Mouse (Mus musculus) forebrain, embryonic 14.5 days (tissue): ENCODE data around the gene Rpl41. TPM values are rescaled to one million over a fixed set of nuclear protein-coding genes. Genes with fewer than 3 reads are reported as not detected.
A peak's percentile ranks its signal among the peaks of the same experiment; 100 is the strongest.

Experiments used
- ATAC-seq: fragments of 200-750 bp; cut with Nextera tagmentation; 2 replicates; pipeline ENCODE4 v1.8.0; 2017; ENCODE audit warnings: mild to moderate bottlenecking, moderate library complexity
- DNase-seq: peaks from one replicate; pipeline ENCODE4 v3.0.0-alpha.2; 2015; ENCODE audit warnings: low spot score
- H3K27ac ChIP-seq: fragments of 300-500 bp; sonication (generic); 2 replicates; pipeline ENCODE4 v1.5.1; 2014; ENCODE audit warnings: low read depth, mild to moderate bottlenecking, control low read depth, low read length, moderate library complexity
- H3K27me3 ChIP-seq: fragments of 300-500 bp; sonication (generic); replicated peaks from 2 replicates; pipeline ENCODE4 v1.6.1; 2014; ENCODE audit warnings: low read length, control low read depth, mixed read lengths; ENCODE audit not compliant: control insufficient read depth, insufficient read depth
- H3K36me3 ChIP-seq: fragments of 300-500 bp; sonication (generic); 2 replicates; pipeline ENCODE4 v1.6.1; 2014; ENCODE audit warnings: low read length, control low read depth; ENCODE audit not compliant: control insufficient read depth, insufficient read depth
- H3K4me1 ChIP-seq: fragments of 300-500 bp; sonication (generic); 2 replicates; pipeline ENCODE4 v1.6.1; 2014; ENCODE audit warnings: antibody characterized with exemption, low read length, control low read depth; ENCODE audit not compliant: control insufficient read depth, insufficient read depth
- H3K4me2 ChIP-seq: fragments of 300-500 bp; sonication (generic); 2 replicates; pipeline ENCODE4 v1.6.1; 2014; ENCODE audit warnings: mild to moderate bottlenecking, control low read depth, low read length
- H3K4me3 ChIP-seq: fragments of 300-500 bp; sonication (generic); 2 replicates; pipeline ENCODE4 v1.5.1; 2014; ENCODE audit warnings: low read depth, low read length, control low read depth
- H3K9ac ChIP-seq: fragments of 300-500 bp; sonication (generic); 2 replicates; pipeline ENCODE4 v1.6.1; 2014; ENCODE audit warnings: mild to moderate bottlenecking, low read length, control low read depth, moderate library complexity
- H3K9me3 ChIP-seq: fragments of 300-500 bp; sonication (generic); replicated peaks from 2 replicates; pipeline ENCODE4 v1.6.1; 2016; ENCODE audit warnings: low read length, control low read depth, mixed read lengths; ENCODE audit not compliant: control insufficient read depth
- WGBS: fragments of 180-500 bp; shearing (Covaris S2); extraction: QIAGEN DNeasy Blood & Tissue Kit; methylation state at CpG from one replicate; pipeline ENCODE4 v1.1.7; 2014; 5-methylcytosine and 5-hydroxymethylcytosine counted together
- polyA plus RNA-seq: library from polyadenylated mRNA; unstranded; fragments of >200 nt; fragmentation: Nextera tagmentation; extraction: Ambion mirVana; gene quantifications from 2 replicates; pipeline ENCODE4 v1.2.1, GENCODE M21; 2014

Rpl41 gene
- polyA plus RNA-seq, 1 experiment from 2014 or later: 3,259 TPM

- H3K27ac ChIP-seq: no peak overlapping the region
- no peaks in the 10 kb centered on the region for H3K4me1 ChIP-seq
- WGBS: 89% methylated on average over 1 of the region's 1 CpGs
- no peaks in the 10 kb centered on the region for H3K27me3 ChIP-seq
- H3K36me3 ChIP-seq: peaks cover 23% of the 10 kb centered on the region
- DNase-seq: no peak
- no peak overlapping the region for H3K4me2 ChIP-seq
- no peaks in the 10 kb centered on the region for H3K9me3 ChIP-seq
- no peak for ATAC-seq
- no peak overlapping the region for H3K9ac ChIP-seq
- H3K4me3 ChIP-seq: no peak overlapping the region
These were observed 10.7 kb downstream of the Rpl41 start for GRCm38 (mm10) chr10:128538340-128538870.

GRCm38 (mm10) chr10:128536266-128536940, 12.7 kb downstream of the Rpl41 start:
- Histone ChIP-seq H3K9me3 (no peaks in the 10 kb centered on the region), H3K9ac (peak overlapping the region; percentile 9; the same call in 1 of the 2 replicates), H3K4me3 (peak overlapping the region; percentile 5; the same call in 1 of the 2 replicates), H3K4me1 (no peaks in the 10 kb centered on the region), H3K4me2 (peak overlapping the region; percentile 32; the same call in 1 of the 2 replicates), H3K27ac (no peak overlapping the region), H3K36me3 (peaks cover 5% of the 10 kb centered on the region; the same call in 1 of the 2 replicates), H3K27me3 (no peaks in the 10 kb centered on the region)
- DNase-seq (peak; percentile 92), ATAC-seq (peak; percentile 95)
- 15% methylated on average over 18 of the region's 18 CpGs for WGBS

- H3K4me1 ChIP-seq: no peaks in the 10 kb centered on the region
- peak overlapping the region; percentile 5; the same call in 1 of the 2 replicates for H3K4me3 ChIP-seq
- no peak for DNase-seq
- H3K9me3 ChIP-seq: no peaks in the 10 kb centered on the region
- H3K27ac ChIP-seq: peak overlapping the region; percentile 30; the same call in 1 of the 2 replicates
- 77% methylated on average over 4 of the region's 4 CpGs for WGBS
- no peaks in the 10 kb centered on the region for H3K27me3 ChIP-seq
- no peaks in the 10 kb centered on the region for H3K36me3 ChIP-seq
- peak overlapping the region; percentile 9; the same call in 1 of the 2 replicates for H3K9ac ChIP-seq
- H3K4me2 ChIP-seq: peak overlapping the region; percentile 32; the same call in 1 of the 2 replicates
- ATAC-seq: no peak; the same call in 1 of the 2 replicates
These were observed 13.4 kb downstream of the Rpl41 start for GRCm38 (mm10) chr10:128535624-128536265.

GRCm38 (mm10) chr10:128535206-128535605, 13.9 kb downstream of the Rpl41 start:
- H3K4me1 ChIP-seq: no peaks in the 10 kb centered on the region
- no peak overlapping the region for H3K9ac ChIP-seq
- no peak overlapping the region for H3K4me3 ChIP-seq
- H3K9me3 ChIP-seq: no peaks in the 10 kb centered on the region
- H3K27me3 ChIP-seq: no peaks in the 10 kb centered on the region
- no peak overlapping the region for H3K4me2 ChIP-seq
- ATAC-seq: no peak
- WGBS: 77% methylated on average over 2 of the region's 2 CpGs
- DNase-seq: no peak
- no peaks in the 10 kb centered on the region for H3K36me3 ChIP-seq
- H3K27ac ChIP-seq: no peak overlapping the region

- Histone ChIP-seq H3K9ac (peak overlapping the region; percentile 71; the same call in 1 of the 2 replicates), H3K36me3 (no peaks in the 10 kb centered on the region), H3K9me3 (no peaks in the 10 kb centered on the region), H3K4me1 (peaks cover 7% of the 10 kb centered on the region; the same call in 1 of the 2 replicates), H3K27ac (no peak overlapping the region), H3K4me2 (peak overlapping the region; percentile 100), H3K27me3 (0 out of 2 replicates have a peak, but pooled peaks cover 7% of the 10 kb centered on the region), H3K4me3 (peak overlapping the region; percentile 64)
- WGBS: 31% methylated on average over 28 of the region's 28 CpGs
- ATAC-seq (no peak), DNase-seq (no peak)
These were observed 22.4 kb downstream of the Rpl41 start for GRCm38 (mm10) chr10:128526366-128527356.

- Histone ChIP-seq H3K4me3 (peak within 1 kb of the TSS; percentile 64), H3K4me1 (peaks cover 7% of the 10 kb centered on the region; the same call in 1 of the 2 replicates), H3K36me3 (no peaks in the 10 kb centered on the region), H3K4me2 (peak within 1 kb of the TSS; percentile 100), H3K9me3 (no peaks in the 10 kb centered on the region), H3K9ac (peak within 1 kb of the TSS; percentile 71), H3K27ac (peak within 1 kb of the TSS; percentile 14; the same call in 1 of the 2 replicates), H3K27me3 (0 out of 2 replicates have a peak, but pooled peaks cover 7% of the 10 kb centered on the region)
- DNase-seq (peak; percentile 97), ATAC-seq (peak; percentile 95)
- under 1% methylated on average over 37 of the region's 37 CpGs for WGBS
These were observed 23.3 kb downstream of the Rpl41 start, which contains the start of gene Esyt1 for GRCm38 (mm10) chr10:128525671-128526308. Gene Esyt1, minus strand, starts transcription at chr10:128525871.

GRCm38 (mm10) chr10:128524732-128525662, 24.1 kb downstream of the Rpl41 start:
- Histone ChIP-seq H3K27ac (peak overlapping the region; percentile 14; the same call in 1 of the 2 replicates), H3K36me3 (no peaks in the 10 kb centered on the region), H3K9me3 (no peaks in the 10 kb centered on the region), H3K4me2 (peak overlapping the region; percentile 100), H3K27me3 (0 out of 2 replicates have a peak, but pooled peaks cover 7% of the 10 kb centered on the region), H3K9ac (peak overlapping the region; percentile 71), H3K4me3 (peak overlapping the region; percentile 64), H3K4me1 (peaks cover 7% of the 10 kb centered on the region; the same call in 1 of the 2 replicates)
- peak; percentile 64 for DNase-seq
- peak; percentile 53 for ATAC-seq
- under 1% methylated on average over 58 of the region's 58 CpGs for WGBS
